Mouse (Mus musculus) left cerebral cortex, postnatal 14 days (tissue): Measurements from ENCODE around the gene Tpcn2. TPM values are rescaled to one million over a fixed set of nuclear protein-coding genes. Genes with fewer than 3 reads are reported as not detected.

Source experiments
- DNase-seq, 2 experiments: peaks; one replicate each; pipeline ENCODE4 v3.0.0; 2021 to 2022; ENCODE audit warnings: low spot score in 2 of 2, mixed read lengths in 1 of 2
- intact Hi-C: fragments of 180-260 bp; cut with DNase I; formaldehyde crosslinking; loops from one replicate; pipeline ENCODE4 v1.15.1; 2025
- total RNA-seq, 2 experiments: library from RNA; stranded (reverse); gene quantifications; 2 replicates each; pipeline ENCODE4 v1.2.3; 2021

Gene Tpcn2
- total RNA-seq, 2 experiments from 2014 or later = 3.4 to 3.6 TPM

DNA sequence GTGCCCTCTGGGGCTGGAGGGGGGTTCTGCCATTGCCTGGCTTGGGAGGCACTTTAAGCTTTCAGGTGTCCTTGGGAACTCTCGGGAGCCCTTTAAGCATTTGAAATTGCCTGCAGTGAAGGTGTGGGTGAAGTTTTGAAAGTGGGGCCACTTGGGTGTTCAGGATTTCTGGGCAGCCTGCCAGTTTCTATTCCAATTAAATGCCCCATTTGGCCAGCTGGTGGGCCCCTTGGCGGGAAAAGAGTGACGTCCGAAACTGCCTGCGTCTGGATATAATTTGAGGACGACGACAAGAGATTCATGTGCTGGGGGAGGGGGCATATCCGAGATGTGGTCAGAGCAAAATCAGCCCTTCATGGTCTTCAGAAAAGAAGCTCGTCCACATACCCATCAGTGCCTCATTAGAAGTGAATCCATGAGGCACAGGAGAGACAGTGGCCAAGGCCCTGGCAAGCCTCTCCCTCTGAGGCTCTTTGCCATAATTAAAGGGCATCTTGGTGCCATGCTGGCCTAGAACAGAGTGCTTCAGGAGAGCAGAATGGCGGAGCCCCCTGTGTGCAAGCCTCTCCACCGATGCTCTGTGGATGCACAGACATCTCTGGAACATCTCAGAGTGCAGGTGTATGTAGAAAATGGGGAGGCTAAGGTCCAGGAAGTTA, 102.3 kb downstream of the Tpcn2 start:
- intact Hi-C loops = no loop called here
- peak; percentile 36 to 39 for DNase-seq

DNA sequence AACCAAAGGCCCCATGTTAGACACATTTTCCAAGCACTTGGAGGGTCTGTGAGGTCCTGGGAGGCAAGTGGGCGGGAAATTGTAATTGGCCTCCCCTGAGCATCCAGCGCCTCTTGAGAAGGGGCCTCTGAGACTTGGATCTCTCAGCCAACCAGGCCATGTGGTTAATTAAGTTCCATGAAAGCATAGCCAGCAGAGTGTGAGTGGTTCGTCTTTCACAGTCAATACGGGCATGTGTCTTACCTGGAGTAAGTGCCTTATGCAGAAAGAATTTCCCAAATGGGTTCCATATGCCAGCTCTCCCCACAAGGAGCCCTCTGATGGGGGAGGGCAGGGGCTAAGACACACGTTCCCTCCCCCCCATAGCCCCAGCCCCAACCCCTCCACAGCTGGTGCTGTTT, 104.1 kb downstream of the Tpcn2 start:
- intact Hi-C loops = no loop called here
- DNase-seq = no peak

DNA sequence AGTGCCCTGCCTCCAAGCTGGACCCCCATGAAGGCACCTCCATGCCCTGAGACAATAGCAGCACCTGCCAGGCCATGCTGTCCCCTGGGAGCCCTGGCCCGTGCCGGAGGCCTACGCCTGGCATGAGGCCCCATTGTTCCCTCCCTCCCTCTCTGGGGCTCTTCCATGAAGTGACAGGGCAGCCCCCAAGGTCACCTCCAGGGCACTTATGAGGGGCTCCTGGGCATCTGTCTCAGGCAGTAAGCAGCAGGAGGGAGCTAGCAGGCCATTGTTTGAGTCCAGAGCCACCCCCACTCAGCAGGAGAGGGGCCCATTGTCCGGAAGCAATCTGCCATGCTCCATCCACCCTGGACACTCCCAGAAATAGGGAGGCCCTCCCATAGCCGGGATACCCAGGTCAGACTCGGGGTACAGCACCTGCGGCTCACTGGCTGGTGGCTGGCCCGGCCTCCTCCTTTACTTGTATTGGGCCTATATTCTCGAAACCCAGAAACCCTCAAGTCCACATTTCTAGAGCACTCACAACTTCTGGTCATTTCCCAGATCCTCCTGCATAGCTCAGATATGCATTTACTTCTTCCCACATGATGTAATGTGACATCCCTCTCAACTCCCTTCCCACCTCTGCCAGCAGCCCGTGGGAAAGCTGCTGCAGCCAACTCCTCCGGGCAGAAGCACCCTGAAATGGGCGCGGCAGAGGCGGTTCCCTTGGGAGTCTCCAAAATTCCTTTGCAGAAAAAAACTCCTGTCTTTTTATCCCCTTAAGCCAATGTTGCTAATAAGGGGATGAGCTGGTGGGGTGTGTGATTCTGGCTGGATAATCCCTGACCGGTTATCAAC, 106.8 kb downstream of the Tpcn2 start:
- DNase-seq = no peak

DNA sequence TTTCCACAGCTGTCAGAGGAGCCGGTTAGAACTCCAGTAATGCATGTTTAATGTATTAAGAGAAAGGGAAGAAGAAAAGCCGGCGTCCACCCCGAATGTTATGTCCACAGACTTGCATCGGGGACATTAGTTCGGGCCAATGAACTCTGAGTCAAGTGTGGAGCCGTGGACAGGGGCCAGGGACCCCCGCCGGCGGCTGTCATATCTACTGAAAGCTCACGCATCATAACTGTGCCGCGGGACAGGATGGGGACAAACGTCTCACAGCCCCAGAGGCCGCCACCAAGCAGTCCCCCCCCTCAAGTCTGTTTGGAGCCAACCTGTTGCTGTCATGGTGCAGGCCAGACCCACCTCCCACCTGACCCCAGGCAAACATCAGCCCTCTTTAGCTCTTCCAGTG, 110.2 kb downstream of the Tpcn2 start:
- intact Hi-C loops = no loop called here
- no peak for DNase-seq

More for the DNA sequence above, 106.8 kb downstream of the Tpcn2 start:
- intact Hi-C loops = no loop called here

DNA sequence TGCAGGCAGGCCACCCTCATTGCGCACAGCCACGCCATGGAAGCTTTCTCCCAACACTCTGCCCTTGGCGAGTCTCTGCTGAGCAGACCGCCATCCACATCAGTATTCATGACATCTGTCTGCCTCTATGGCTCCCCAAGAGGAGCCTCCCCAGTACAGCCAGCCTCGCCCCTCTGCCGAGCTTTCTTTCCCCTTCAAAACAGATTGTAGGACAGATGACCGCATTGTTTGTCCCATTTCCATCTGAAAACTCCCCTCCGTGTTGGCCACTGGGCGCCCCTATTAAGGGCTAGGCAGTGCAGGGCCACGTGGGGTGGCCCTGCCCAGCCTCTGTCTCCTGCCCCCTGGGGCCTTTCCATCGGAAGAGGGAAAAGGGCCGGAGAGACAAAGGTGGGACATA, 110.7 kb downstream of the Tpcn2 start:
- DNase-seq = no peak
- intact Hi-C loops = no loop called here

DNA sequence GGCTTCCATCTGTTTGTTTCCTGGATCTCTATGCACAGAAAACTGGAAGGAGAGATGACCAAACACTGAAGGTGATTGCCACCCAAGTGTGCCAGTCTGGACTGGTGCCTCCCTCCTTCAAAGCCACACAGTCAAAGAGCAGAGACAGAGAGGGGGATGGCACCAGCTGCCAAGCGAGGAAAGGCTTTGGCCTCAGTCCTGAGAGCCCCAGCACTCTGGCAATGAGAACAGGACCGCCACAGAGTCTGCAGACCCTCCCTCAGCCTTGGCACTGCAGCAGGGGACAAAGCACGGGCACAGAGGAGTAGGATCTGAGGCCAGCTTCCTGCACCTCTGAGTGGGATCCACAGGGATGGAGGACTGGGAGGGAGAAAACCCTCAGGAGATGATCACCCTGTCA, 114.1 kb downstream of the Tpcn2 start:
- DNase-seq = no peak
- intact Hi-C loops = no loop called here

DNA sequence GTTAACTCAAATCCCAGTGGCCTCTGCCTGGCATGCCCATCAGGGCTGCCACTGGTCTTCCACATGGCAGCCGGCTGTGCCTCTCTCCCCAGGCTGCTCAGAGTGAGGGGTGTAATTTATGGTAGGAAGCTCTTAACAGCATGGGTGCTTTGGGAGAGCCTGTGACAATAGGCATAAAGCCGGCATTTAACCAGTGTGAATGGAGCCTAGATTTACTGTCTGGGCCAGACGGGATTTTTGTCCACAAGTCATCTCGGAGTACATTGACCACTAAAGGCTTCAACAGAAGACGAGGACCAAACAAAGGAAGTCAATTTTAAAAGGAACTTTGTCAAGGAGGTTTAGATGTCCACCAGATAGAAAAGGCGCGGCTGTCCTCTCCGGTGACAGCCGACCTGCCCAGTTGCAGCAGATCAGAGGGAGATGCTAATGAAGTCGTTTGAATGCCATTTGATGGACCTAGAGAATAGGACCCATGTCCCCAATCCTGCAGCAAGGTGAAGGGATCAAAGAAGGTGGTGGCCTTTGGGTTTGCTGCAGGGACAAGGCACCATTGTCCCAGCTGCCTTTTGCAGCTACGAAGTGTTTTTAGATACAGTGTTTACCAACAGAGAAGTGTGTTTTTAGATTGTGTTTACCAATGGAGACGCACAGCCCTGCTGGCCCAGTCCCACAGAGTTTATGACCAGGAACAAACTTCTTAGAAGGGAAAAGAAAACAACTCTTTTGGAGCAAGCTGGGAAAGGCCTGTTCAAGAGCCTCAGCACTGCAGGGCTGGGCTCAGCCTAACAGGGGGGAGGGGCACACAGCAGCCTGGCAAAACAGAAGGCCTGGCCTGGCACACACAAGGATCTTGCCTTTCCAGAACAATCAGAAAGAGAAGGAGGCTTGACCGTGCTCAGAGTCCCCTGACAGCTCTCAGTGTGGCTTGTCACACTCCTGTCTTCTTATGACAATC, 124.2 kb downstream of the Tpcn2 start:
- intact Hi-C loops = no loop called here
- peak in 1 of 2 experiments; percentile 29 for DNase-seq

DNA sequence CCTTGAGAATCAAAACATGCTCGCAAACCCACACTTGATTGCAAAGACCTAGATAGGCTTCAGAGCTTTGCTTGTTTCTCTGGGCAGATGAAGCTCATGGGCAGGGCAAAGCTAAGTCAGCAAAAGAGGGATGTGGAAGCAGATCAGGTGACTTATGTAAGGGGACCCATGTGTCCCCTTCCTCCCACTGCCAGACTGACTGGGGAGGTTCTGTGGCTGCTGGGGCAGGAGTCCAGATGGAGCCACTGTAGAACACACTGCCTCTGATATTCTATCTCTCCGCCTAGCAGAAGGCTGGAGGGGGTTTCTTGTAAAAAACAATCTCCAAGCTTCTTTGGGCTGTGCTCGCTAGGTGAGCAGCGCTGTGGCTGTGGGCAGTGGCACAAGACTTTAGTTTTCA, 128.1 kb downstream of the Tpcn2 start:
- intact Hi-C loops = no loop called here
- peak in 1 of 2 experiments; percentile 27 for DNase-seq

DNA sequence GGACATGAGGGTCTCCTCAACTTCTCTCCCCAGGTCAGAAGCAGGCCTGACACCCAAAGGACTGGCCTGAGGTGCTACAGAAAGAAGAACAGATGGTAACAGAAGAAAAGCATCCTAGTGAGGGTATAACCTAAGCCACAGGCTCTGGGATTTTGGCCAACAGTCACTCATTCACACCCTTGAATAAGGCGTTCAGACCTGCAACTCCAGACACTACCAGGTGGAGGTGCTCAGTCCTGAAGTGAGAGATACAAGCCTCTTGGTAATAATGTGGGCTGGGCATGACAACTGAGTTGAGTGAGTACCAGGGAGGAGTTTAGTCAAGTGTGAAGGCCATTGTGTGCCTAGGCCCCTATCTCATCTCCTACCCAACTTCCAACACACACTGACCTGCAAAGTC, 129.7 kb downstream of the Tpcn2 start:
- no peak for DNase-seq
- intact Hi-C loops = no loop called here

DNA sequence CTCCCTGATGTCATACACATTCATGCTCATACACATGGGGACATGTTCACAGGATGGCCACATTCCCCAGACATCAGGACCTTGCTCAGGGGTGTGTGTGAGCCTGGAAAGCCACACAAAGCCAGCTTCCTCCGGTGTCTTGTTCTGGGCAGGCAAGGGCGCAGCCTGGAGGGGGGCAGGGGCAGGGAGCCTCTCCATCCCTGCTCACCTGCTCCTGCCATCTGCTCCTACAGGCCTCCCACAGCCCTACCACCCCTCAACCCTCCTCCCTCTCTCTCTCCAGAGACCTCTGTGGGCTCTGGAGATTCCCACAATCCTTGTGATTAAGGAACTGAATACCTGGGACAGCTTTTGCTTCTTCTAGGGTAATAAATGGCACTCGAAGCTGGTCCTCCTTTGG, 132.0 kb downstream of the Tpcn2 start:
- no peak for DNase-seq
- intact Hi-C loops = no loop called here

DNA sequence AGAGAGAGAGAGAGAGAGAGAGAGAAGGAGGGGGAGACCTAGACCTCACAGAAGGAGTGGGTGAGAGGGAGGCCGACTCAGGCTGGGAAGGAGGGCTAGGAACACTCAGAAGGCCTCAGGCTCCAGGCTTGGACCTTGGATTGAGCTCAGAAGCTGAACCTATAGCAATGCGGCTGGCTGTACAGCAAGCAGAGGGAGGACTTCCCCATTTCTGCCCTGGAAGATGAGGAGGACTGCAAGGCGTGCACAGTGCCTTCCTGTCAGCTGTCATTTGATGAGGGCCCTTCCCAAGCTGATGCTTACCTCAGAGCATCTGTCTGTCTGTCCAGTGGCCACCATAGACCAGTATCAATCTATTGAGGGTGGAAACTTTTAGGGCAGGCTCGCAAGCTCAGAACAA, 134.9 kb downstream of the Tpcn2 start:
- no peak for DNase-seq
- intact Hi-C loops = no loop called here

DNA sequence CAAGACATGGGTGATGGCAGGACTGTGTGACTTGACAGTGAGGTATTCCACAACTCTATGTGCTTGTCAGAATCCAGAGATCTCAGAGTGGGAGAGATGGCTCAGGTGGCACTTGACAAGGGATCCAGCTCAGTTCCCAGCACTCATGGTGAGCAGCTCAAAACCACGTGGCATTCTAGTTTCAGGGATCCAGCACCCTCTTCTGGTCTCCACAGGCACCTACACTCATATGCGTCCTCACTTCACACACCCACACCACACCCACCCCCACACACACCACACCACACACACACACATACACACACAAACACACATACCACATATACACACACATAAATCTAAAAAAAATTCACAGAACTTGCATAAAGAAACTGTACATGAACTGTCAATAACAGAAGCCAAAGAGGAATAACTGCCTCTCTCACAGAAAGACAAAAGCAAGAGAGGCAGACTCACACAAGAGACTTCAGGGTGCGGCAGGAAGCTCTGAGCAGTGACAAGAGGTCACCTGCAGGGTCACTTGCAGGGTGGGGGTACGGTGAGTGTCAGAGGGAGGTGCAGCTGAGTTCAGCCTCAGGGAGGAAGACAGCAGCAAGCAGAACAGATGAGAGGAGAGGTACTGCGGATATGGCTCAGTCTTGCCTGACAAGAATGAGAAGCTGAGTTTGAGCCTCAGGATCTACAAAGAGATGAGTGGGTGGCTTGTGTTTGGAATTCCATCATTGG, 135.7 kb downstream of the Tpcn2 start:
- no peak for DNase-seq
- intact Hi-C loops = no loop called here

DNA sequence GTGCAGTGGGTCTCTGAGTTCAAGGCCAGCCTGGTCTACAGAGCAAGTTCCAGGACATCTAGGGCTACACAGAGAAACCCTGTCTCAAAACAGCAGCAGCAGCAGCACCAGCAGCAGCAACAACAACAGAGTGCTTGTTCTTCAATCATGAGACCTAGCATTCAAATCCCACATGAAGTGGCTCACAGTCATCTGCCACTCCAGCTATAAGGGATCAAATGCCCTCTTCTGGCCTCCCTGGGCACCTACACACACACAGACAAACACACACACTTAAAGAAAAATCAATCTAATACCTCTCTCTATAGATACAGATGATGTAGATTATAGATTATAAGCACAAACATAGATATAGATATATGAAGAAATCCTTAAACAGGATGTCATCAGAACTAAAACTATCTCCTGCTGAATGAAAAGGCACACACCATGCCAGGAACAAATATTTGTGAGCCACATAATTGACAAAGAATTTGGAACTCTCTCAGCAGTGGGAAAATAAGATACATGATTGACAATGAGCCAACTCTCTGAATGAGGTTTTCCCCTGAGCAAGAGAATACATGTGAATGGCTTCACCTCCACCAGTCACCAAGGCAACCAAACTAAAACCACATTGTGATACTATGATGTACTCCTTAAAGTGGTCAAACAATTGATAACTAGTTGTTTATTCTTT, 137.4 kb downstream of the Tpcn2 start:
- no peak for DNase-seq
- intact Hi-C loops = no loop called here

DNA sequence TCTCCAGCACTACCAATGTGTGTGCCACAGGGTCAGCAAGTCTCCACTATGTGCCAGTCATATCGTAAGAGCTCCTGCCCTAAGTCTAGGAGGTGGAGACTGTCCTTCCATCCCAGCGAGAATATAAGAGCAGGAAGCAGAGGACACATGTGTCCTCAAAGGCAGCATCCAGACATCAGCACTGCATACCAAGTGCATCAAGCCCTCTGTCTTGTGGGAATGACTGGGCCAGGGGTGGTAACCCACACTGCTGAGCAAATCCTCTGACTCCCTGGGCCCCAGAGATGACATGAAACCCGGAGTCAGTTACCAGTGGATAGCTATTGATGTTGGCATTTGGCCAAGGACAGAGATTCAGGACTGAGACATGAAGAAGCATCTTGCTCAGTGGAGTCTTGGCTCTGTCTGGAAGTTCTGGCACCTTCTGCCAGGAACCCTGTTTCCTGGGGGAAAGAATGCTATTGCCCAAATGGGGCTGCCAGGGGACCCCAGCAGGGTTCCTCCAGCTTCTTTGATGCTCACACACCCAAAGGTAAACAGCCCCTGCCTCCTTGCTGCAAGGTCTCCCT, 140.2 kb downstream of the Tpcn2 start:
- no peak for DNase-seq
- intact Hi-C loops = no loop called here

DNA sequence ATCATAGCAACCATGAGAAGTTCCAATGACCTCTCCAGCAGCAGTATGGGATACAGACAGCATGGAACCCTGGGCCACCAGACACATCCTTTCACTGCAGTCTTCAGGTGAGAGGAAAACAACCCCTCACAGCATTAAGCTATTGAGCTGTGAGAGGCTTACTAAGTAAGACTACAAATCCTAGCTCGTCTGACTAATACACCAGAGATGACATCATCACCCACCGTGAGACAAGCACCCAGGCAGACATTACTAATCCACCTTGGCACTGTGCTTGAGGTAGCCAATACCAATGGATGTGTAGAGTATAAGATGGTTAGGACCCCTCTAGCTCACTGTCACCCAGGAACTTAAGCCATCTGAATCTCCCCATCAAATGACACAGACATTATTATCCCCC, 143.2 kb downstream of the Tpcn2 start:
- intact Hi-C loops = no loop called here
- no peak for DNase-seq

DNA sequence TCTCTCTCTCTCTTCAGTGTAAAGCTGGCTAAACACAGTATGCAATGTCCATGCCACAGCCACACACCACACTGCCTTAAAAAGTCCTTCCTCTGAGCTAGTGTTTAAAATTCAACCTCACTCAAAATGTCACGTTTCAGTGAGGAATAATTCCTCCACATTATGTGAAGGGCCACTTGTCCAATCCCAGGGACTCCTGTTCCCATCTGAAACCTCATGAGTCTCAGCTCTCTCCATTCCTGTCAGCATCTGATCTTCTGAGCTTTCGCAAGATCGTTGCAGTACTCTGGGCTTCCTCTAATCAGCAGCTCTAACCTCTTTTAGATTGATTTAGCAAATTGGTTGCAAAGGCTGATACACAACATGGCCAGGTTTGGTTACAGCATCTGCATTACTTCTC, 144.2 kb downstream of the Tpcn2 start:
- intact Hi-C loops = no loop called here
- DNase-seq = no peak

DNA sequence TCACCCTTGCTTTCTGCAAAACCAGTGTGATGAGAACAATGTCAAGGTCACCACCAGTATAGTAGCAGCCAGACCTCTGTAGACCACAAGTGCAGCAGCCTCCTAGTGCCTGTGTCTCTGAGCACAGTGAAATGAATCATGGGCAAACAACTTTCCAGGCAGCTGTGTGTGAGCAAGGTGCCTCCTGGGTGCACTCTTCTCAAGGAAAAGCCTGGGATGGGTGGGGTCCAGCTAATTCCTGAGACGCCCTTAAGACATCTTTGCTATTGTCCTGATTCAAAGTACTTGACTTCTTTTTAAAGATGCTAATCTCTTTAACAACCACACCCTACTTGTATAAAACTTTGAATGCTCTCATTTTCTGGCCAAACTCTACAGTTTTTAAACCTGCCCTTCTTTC, 144.7 kb downstream of the Tpcn2 start:
- intact Hi-C loops = no loop called here
- no peak for DNase-seq

DNA sequence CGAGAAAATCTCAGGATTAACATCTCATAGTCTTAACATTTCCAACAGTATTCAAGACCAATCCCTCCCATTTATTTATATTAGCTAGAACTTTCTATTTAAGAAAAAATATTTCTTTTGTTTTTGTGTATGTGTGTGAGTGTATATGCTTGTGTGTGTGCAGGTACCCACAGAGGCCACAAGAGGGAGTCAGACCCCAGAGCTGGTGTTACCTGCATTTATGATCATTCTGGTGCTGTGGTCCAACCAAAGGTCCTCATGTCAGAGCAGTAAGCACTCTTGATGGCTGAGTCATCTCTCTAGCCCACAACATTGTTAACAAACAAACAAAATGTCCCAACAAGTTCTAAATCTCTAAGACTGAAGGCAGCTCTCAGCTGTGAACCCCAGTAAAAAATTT, 145.9 kb downstream of the Tpcn2 start:
- DNase-seq = no peak
- intact Hi-C loops = no loop called here

DNA sequence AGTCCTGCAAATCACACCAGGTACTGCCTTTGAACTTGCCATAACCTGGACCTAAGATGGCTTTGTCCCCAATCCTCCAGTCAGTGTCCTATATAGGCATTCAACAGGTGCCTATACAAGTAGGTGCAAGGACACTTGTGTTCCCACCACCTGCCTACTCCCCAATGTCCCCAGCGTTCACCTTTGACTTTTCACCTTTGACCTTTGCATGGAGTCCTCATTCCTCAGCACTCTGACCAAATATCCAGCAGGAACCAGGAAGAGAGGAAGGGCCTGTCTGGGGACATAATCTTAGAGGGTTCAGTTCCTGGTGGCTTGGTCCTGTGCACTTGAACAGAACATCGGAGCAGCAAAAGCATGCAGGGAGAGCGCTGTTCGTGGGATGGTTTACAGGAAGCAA, 147.0 kb downstream of the Tpcn2 start:
- intact Hi-C loops = no loop called here
- DNase-seq = no peak
